Comparison of ENCODE assay signal across 10 mouse cellular contexts in the genomic region with DNA sequence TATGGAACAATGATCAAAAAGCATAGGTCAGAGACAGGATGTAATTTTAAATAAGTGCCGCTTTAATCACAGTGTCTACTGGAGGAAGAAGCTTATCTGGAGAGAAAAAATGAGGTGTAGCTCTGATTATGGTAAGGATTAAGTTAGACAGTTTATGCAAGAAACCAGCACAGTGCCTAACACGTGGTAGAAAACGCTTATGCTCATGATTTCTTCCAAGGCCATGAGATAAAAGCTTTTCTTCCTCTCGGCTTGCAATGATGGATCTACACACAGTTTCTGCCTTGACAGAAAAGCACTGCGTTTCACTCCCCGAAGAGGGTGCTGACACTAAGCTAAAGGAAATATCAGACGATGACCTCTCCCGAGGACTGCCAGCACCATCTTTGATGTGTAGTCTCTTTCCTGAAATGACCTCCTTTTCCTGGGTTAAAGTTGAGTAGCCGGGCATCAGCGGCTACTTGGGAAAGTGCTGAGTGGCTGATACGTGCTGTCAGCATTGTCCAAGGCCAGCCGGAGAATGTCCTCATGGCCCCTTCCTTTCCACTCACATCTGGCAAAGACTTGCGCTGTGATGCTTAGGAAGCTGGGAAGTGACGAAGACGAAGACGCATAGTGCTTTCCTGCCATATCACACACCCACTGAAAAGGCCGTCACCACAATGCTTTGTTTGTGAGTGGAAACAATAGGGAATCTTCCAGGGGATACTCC.
DNase-seq lines count a peak whose midpoint lies in the region; ATAC-seq and TF ChIP-seq lines count a peak whose summit lies in the region.
"Had no signal": no experiment of that assay in that cellular context is flagged by ENCODE, and none has a peak within 500 bp of the region (broad histone marks: within the 10 kb centered on the region; RNA-seq: fewer than 3 reads in every experiment).

No protein-coding gene starts in this region.

- no peak overlapping the region for H3K4me3 ChIP-seq in hindbrain, embryonic 11.5 days (ENCODE audit: low read depth, low read length)
- no peak overlapping the region for H3K4me3 ChIP-seq in hindbrain, embryonic 14.5 days (replicated peaks; ENCODE audit: low read length)
- H3K4me3 ChIP-seq in kidney, postnatal 0 days (replicated peaks; ENCODE audit: low read depth, low read length) = no peak overlapping the region
- no peak overlapping the region for H3K4me3 ChIP-seq in forebrain, embryonic 16.5 days (replicated peaks; ENCODE audit: low read length)
- no peak overlapping the region for H3K4me3 ChIP-seq in forebrain, embryonic 12.5 days (replicated peaks)
- H3K4me3 ChIP-seq: myocyte had no signal

- peak; percentile 41; the same call in 1 of the 2 replicates for TF ChIP-seq CTCF in kidney, postnatal 0 days (IDR thresholded peaks at IDR 0.05; ENCODE audit: low read depth)

- H3K9ac ChIP-seq in hindbrain, embryonic 11.5 days (ENCODE audit: low read depth, low read length) = no peak overlapping the region
- no peak overlapping the region for H3K9ac ChIP-seq in hindbrain, embryonic 14.5 days
- H3K9ac ChIP-seq in kidney, postnatal 0 days (ENCODE audit: low read depth, low read length) = no peak overlapping the region
- H3K9ac ChIP-seq in forebrain, embryonic 16.5 days (replicated peaks; ENCODE audit: low read depth, low read length) = no peak overlapping the region
- H3K9ac ChIP-seq in forebrain, embryonic 12.5 days = no peak overlapping the region

- H3K4me2 ChIP-seq in hindbrain, embryonic 11.5 days (replicated peaks; ENCODE audit: low read depth, low read length) = no peak overlapping the region
- no peak overlapping the region for H3K4me2 ChIP-seq in hindbrain, embryonic 14.5 days (replicated peaks)
- H3K4me2 ChIP-seq in kidney, postnatal 0 days (ENCODE audit: low read length) = no peak overlapping the region
- no peak overlapping the region for H3K4me2 ChIP-seq in forebrain, embryonic 16.5 days (ENCODE audit: low read length)
- H3K4me2 ChIP-seq in forebrain, embryonic 12.5 days = no peak overlapping the region

- ATAC-seq in hindbrain, embryonic 11.5 days (ENCODE audit: low FRiP score) = no peak
- no peak for ATAC-seq in hindbrain, embryonic 14.5 days (ENCODE audit: low FRiP score)
- no peak; the same call in 1 of the 2 replicates for ATAC-seq in kidney, postnatal 0 days (replicated peaks; ENCODE audit: low FRiP score, low read depth)
- ATAC-seq in forebrain, embryonic 16.5 days = no peak
- ATAC-seq in forebrain, embryonic 12.5 days (ENCODE audit: low FRiP score) = no peak
- ATAC-seq: Patski had no signal

- H3K27me3 ChIP-seq in hindbrain, embryonic 11.5 days (ENCODE audit: control insufficient read depth, insufficient read depth, low read length) = no peaks in the 10 kb centered on the region
- H3K27me3 ChIP-seq in hindbrain, embryonic 14.5 days (ENCODE audit: control insufficient read depth, insufficient read depth, low read length) = no peaks in the 10 kb centered on the region
- H3K27me3 ChIP-seq in kidney, postnatal 0 days (ENCODE audit: insufficient read depth, low read length) = no peaks in the 10 kb centered on the region
- no peaks in the 10 kb centered on the region for H3K27me3 ChIP-seq in forebrain, embryonic 16.5 days (replicated peaks; ENCODE audit: control insufficient read depth, insufficient read depth, low read length)
- 0 out of 2 replicates have a peak, but pooled peaks cover 2% of the 10 kb centered on the region for H3K27me3 ChIP-seq in forebrain, embryonic 12.5 days
- H3K27me3 ChIP-seq: Patski had no signal

- no peaks in the 10 kb centered on the region for H3K9me3 ChIP-seq in hindbrain, embryonic 11.5 days (ENCODE audit: control insufficient read depth, low read length)
- H3K9me3 ChIP-seq in hindbrain, embryonic 14.5 days (ENCODE audit: control insufficient read depth, low read length) = no peaks in the 10 kb centered on the region
- H3K9me3 ChIP-seq in kidney, postnatal 0 days (replicated peaks; ENCODE audit: low read length) = no peaks in the 10 kb centered on the region
- no peaks in the 10 kb centered on the region for H3K9me3 ChIP-seq in forebrain, embryonic 16.5 days (ENCODE audit: control insufficient read depth, low read length)
- 0 out of 2 replicates have a peak, but pooled peaks cover 4% of the 10 kb centered on the region for H3K9me3 ChIP-seq in forebrain, embryonic 12.5 days

- H3K4me1 ChIP-seq in hindbrain, embryonic 11.5 days (replicated peaks; ENCODE audit: control insufficient read depth, insufficient read depth, low read length) = no peaks in the 10 kb centered on the region
- no peaks in the 10 kb centered on the region for H3K4me1 ChIP-seq in hindbrain, embryonic 14.5 days (replicated peaks; ENCODE audit: control insufficient read depth, insufficient read depth, low read length)
- H3K4me1 ChIP-seq in kidney, postnatal 0 days (replicated peaks; ENCODE audit: insufficient read depth, low read length) = peaks cover 2% of the 10 kb centered on the region; the same call in 1 of the 2 replicates
- H3K4me1 ChIP-seq in forebrain, embryonic 16.5 days (replicated peaks; ENCODE audit: control insufficient read depth, insufficient read depth, low read length) = no peaks in the 10 kb centered on the region
- H3K4me1 ChIP-seq in forebrain, embryonic 12.5 days = no peaks in the 10 kb centered on the region

- WGBS in hindbrain, embryonic 11.5 days = 71% methylated on average over 17 of the region's 17 CpGs
- WGBS in hindbrain, embryonic 14.5 days = 78% methylated on average over 17 of the region's 17 CpGs
- 49% methylated on average over 17 of the region's 17 CpGs for WGBS in kidney, postnatal 0 days
- WGBS in forebrain, embryonic 16.5 days = 87% methylated on average over 17 of the region's 17 CpGs
- WGBS in forebrain, embryonic 12.5 days = 91% methylated on average over 17 of the region's 17 CpGs

- H3K27ac ChIP-seq in hindbrain, embryonic 11.5 days (ENCODE audit: low read depth, low read length) = 0 out of 2 replicates have a peak overlapping the region, but pooled peaks have one; percentile 3
- H3K27ac ChIP-seq in hindbrain, embryonic 14.5 days = no peak overlapping the region
- no peak overlapping the region for H3K27ac ChIP-seq in kidney, postnatal 0 days
- H3K27ac ChIP-seq in forebrain, embryonic 16.5 days (ENCODE audit: low read length) = no peak overlapping the region
- no peak overlapping the region for H3K27ac ChIP-seq in forebrain, embryonic 12.5 days

- no peaks in the 10 kb centered on the region for H3K36me3 ChIP-seq in hindbrain, embryonic 11.5 days (ENCODE audit: control insufficient read depth, insufficient read depth, low read length)
- no peaks in the 10 kb centered on the region for H3K36me3 ChIP-seq in hindbrain, embryonic 14.5 days (replicated peaks; ENCODE audit: control insufficient read depth, insufficient read depth)
- H3K36me3 ChIP-seq in kidney, postnatal 0 days (ENCODE audit: insufficient read depth, low read length) = no peaks in the 10 kb centered on the region
- H3K36me3 ChIP-seq in forebrain, embryonic 16.5 days (ENCODE audit: control insufficient read depth, insufficient read depth) = no peaks in the 10 kb centered on the region
- no peaks in the 10 kb centered on the region for H3K36me3 ChIP-seq in forebrain, embryonic 12.5 days (replicated peaks)

- DNase-seq in hindbrain, embryonic 11.5 days (ENCODE audit: low spot score) = no peak
- DNase-seq in hindbrain, embryonic 14.5 days (ENCODE audit: low spot score) = no peak
- peak; percentile 53 to 78 for DNase-seq in heart, adult 9 months (ENCODE audit: low spot score in 2 of 2)
- peak; percentile 70 for DNase-seq in kidney, postnatal 0 days (ENCODE audit: low spot score)
- DNase-seq in lung, postnatal 36 days = peak; percentile 54
- no peak for DNase-seq in left cerebral cortex, adult 18-20 months (ENCODE audit: low spot score in 2 of 2)

Comparison
In these comparisons a context has a peak if more than half of its experiments do, and no peak if none do; other contexts are left out.
1. DNase-seq: peak in heart, adult 9 months (2 of 2), kidney, postnatal 0 days (single experiment) and lung, postnatal 36 days (single experiment); none in hindbrain, embryonic 11.5 days (single experiment), hindbrain, embryonic 14.5 days (single experiment) and left cerebral cortex, adult 18-20 months (0 of 2).